Mouse (Mus musculus) liver, embryonic 14.5 days (tissue): Measurements from ENCODE around the gene Lbhd2. TPM values are rescaled to one million over a fixed set of nuclear protein-coding genes. Genes with fewer than 3 reads are reported as not detected.

Source experiments
- ATAC-seq: fragments of 200-750 bp; cut with Nextera tagmentation; 2 replicates; pipeline ENCODE4 v1.8.0; 2017; ENCODE audit warnings: moderate number of reproducible peaks, mild to moderate bottlenecking, moderate library complexity; ENCODE audit not compliant: insufficient read depth
- DNase-seq, 3 experiments: peaks; one replicate each; pipeline ENCODE4 v3.0.0-alpha.2; 2012 to 2013; ENCODE audit warnings: low read depth in 3 of 3, low spot score in 3 of 3
- H3K27ac ChIP-seq: fragments of 300-500 bp; sonication (generic); 2 replicates; pipeline ENCODE4 v1.5.1; 2014; ENCODE audit warnings: moderate library complexity, mild to moderate bottlenecking, control low read depth, inconsistent platforms
- H3K27me3 ChIP-seq: fragments of 300-500 bp; sonication (generic); 2 replicates; pipeline ENCODE4 v1.6.1; 2014; ENCODE audit warnings: mild to moderate bottlenecking, low read length, moderate library complexity; ENCODE audit not compliant: control insufficient read depth, insufficient read depth
- H3K36me3 ChIP-seq: fragments of 300-500 bp; sonication (generic); replicated peaks from 2 replicates; pipeline ENCODE4 v1.6.1; 2014; ENCODE audit warnings: low read depth; ENCODE audit not compliant: control insufficient read depth, insufficient read depth
- H3K4me1 ChIP-seq, 2 experiments: fragments of 200-500 bp in 1 of 2; fragments of 300-500 bp in 1 of 2; sonication (generic) in 1 of 2; replicated peaks; 2 replicates each; pipeline ENCODE4 v1.6.1; 2012 to 2014; ENCODE audit warnings: antibody characterized with exemption in 1 of 2, inconsistent platforms in 1 of 2, low read length in 1 of 2; ENCODE audit not compliant: control insufficient read depth in 2 of 2, insufficient read depth in 2 of 2
- H3K4me2 ChIP-seq: fragments of 300-500 bp; sonication (generic); 2 replicates; pipeline ENCODE4 v1.6.1; 2014; ENCODE audit warnings: low read depth, mild to moderate bottlenecking, control low read depth, moderate library complexity
- H3K4me3 ChIP-seq, 2 experiments: fragments of 200-500 bp in 1 of 2; fragments of 300-500 bp in 1 of 2; sonication (generic) in 1 of 2; 2 replicates each; pipeline ENCODE4 v1.5.1; 2012 to 2014; ENCODE audit warnings: low read depth in 2 of 2, low read length in 2 of 2, mild to moderate bottlenecking in 2 of 2, control low read depth in 1 of 2, inconsistent platforms in 1 of 2, moderate library complexity in 1 of 2; ENCODE audit not compliant: insufficient read depth in 1 of 2
- H3K9ac ChIP-seq: fragments of 300-500 bp; sonication (generic); replicated peaks from 2 replicates; pipeline ENCODE4 v1.6.1; 2014; ENCODE audit warnings: mild to moderate bottlenecking, control low read depth, moderate library complexity
- H3K9me3 ChIP-seq: fragments of 300-500 bp; sonication (generic); 2 replicates; pipeline ENCODE4 v1.6.1; 2016; ENCODE audit warnings: low read length, mixed read lengths; ENCODE audit not compliant: control insufficient read depth
- CTCF ChIP-seq: IDR thresholded peaks from 2 replicates; pipeline ENCODE4 v1.5.1; 2016; ENCODE audit warnings: antibody characterized with exemption, low read depth, control low read depth
- EP300 ChIP-seq: IDR thresholded peaks from 2 replicates; pipeline ENCODE4 v1.6.1; 2016; ENCODE audit warnings: antibody characterized with exemption, low read depth
- WGBS: fragments of 180-500 bp; shearing (Covaris S2); extraction: QIAGEN DNeasy Blood & Tissue Kit; methylation state at CpG from one replicate; pipeline ENCODE4 v1.1.7; 2014; ENCODE audit not compliant: insufficient replicate concordance; 5-methylcytosine and 5-hydroxymethylcytosine counted together
- polyA plus RNA-seq, 2 experiments: library from polyadenylated mRNA; depleted of rRNA in 1 of 2; stranded (reverse) in 1 of 2; unstranded in 1 of 2; fragments of >200 nt; fragmentation: Nextera tagmentation in 1 of 2; extraction: Ambion mirVana in 1 of 2; gene quantifications; 2 replicates each; pipeline versions ENCODE4 v1.2.1 to v1.2.3; 2012 to 2014

Lbhd2 gene
- polyA plus RNA-seq, 2 experiments: 0.15 TPM; not detected in 1

DNA sequence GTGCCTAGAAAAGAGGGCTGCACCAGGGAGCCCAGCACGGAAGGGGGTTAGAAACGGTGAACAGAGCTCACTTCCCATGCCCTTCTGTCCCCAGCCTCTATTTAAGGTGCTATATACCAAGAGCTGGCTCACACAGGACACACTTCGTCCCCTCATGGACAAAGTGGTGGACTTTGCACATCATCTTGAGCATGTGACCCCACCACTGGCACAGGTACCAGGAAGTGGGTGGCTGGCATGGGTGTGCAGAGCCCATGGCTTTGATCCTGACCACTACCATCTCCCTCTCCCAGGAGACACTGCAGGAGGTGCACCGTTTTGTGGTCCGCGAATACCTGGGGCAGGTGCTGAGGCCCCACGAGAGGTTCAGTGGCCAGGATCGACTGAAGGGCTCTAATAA lies 21.8 kb downstream of the Lbhd2 start:
- Histone ChIP-seq H3K9me3 (no peaks in the 10 kb centered on the region), H3K27me3 (peaks cover 53% of the 10 kb centered on the region), H3K9ac (no peak overlapping the region), H3K4me1 (peaks cover 20 to 28% of the 10 kb centered on the region in 2 experiments), H3K27ac (no peak overlapping the region), H3K4me3 (no peak overlapping the region), H3K4me2 (no peak overlapping the region), H3K36me3 (no peaks in the 10 kb centered on the region)
- DNase-seq (no peak), ATAC-seq (no peak)
- TF ChIP-seq EP300 (no peak), CTCF (no peak)
- WGBS: 33% methylated on average over 8 of the region's 8 CpGs

DNA sequence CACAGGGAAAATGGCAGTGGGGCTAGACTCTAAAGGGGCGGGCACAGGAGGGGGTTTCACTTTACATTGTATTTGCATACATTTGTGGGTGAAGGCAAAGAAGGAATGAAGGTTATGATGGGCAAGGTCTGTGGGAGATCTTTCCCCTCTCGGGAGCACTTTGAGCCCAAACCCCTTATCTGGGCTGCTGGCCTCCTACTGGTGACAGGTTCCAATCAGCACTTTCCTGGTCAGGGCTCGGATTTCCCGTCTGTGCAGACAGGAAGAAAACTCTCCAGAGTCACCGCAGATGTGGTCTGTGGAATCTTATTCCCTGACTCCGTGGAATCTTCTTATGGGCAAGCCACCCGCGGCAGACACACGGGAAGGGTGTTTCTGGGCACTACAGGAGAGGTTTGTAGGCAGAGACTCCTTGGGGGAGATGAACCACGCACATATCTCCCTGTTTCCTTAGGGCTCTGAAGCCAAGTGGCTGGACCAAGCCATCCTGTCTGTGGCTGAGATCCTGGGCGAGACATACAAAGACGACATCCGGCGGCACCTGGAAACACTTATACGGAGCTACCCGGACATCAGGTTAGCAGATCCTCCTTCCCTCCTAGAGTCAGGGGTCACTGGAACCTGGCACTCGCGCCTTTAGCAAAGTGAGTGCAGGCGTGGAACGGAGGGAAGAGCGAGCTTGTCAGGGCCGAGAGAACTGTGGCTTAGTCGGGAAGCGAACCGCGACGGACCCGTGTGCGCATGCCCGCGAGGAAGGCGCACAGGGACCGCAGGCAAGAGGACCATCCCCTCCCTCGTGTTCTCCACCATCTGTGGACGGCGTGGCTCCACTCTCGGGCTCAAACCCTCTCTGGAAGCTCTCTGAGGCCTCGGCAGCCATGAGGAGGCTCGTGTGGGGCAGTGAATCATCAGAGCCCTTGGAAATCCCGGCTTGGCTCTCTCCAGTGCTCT lies 22.6 kb downstream of the Lbhd2 start:
- Histone ChIP-seq H3K27me3 (peaks cover 44% of the 10 kb centered on the region), H3K4me1 (peaks cover 27 to 37% of the 10 kb centered on the region in 2 experiments), H3K27ac (no peak overlapping the region), H3K4me2 (peak overlapping the region; percentile 72), H3K36me3 (no peaks in the 10 kb centered on the region), H3K9me3 (no peaks in the 10 kb centered on the region), H3K9ac (peak overlapping the region; percentile 24; the same call in 1 of the 2 replicates), H3K4me3 (peak overlapping the region; percentile 29 to 52)
- WGBS: 2% methylated on average over 40 of the region's 40 CpGs
- DNase-seq: no peak
- ATAC-seq: no peak
- no peak for TF ChIP-seq EP300
- peak; percentile 19; the same call in 1 of the 2 replicates for TF ChIP-seq CTCF

DNA sequence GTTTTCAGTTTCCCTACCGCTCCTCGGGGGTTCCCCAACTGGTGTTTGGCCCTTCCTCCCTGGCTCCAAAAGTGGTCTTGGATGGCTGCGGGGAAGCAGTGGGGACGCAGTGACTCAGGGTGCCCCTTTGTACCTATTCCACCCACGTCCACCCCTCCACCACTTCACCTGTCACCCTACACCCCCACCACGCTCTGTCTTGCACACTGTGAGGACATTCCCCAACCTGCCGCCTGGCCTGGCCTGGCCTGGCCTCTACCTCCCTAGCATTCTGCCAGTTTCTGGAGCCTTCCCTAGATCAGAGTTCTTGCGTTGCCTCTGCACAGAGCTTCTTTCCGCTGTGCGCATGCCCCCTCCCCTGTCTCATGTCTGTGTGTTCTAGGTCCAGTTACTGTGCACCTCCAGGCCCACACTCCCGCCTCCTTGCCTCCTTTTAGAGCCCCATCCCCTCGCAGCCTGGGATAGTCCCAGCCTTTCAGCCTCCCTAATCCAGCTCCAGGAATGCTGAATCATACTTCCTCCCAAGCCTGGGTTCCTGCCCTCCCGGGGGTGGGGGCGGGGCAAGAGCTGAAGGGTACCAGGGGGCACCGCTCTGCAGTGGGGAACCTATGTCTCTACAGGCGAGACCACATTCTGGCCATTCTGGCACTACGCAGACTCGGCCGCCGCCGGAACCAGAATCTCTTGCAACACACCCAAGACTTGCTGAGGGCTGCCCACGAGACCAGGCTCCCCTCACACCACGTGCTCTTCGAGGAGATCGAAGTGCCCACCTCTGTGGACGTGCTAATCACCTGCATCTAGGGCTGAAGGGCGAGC lies 23.6 kb downstream of the Lbhd2 start:
- Histone ChIP-seq H3K36me3 (no peaks in the 10 kb centered on the region), H3K27ac (no peak overlapping the region), H3K4me1 (peaks cover 37 to 47% of the 10 kb centered on the region in 2 experiments), H3K4me2 (peak overlapping the region; percentile 72), H3K27me3 (peaks cover 34% of the 10 kb centered on the region), H3K4me3 (peak overlapping the region in 1 of 2 experiments; percentile 29; a peak in 2 of 4 replicates), H3K9me3 (no peaks in the 10 kb centered on the region), H3K9ac (no peak overlapping the region)
- WGBS: 18% methylated on average over 27 of the region's 27 CpGs
- TF ChIP-seq CTCF (no peak), EP300 (no peak)
- DNase-seq: no peak
- ATAC-seq: no peak

DNA sequence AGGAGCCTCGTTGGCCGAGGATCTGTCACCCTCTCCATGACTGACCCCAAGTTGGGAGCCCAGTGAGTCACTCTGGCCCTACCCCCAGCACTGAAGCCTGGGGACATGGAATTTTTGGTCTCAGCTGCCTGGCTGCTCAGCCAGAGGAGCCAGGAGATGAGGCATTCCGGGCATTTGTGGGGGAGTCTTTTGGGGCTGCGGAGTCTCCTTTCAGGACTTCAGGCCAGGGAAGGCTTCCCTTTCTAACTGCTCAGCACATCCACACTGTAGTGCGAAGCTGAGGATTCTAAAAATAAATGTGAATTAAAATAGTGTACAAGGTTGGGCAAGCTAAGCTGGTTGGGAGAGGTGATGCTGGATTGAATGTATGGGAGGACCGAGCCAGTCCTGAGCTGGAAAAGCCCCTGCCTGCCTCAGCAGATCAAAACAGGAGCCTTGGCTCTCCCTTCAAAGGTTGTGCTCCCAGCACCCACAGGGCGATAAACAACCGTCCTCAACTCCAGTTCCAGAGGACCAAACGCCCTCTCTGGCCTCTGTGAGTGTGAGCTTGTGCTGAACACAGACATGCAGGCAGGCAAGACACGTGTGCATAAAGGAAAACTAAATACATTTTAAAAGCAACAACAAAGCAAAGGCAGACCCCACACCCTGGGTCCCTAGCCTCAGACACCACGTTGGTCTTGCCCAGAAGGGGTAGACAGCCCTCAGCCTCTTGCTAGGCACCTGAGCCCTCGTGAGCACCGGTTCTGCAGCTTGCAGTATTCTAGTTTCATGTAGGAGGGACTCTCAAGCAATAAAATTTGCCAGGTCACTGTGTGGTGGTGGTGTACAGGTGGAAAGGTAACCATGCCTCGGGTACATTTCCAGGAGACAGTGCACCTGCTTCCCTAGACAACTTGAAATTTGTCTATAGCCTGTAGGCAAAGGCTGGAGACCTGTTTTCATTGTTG lies 24.5 kb downstream of the Lbhd2 start:
- ATAC-seq: no peak
- no peak for TF ChIP-seq CTCF
- no peak for TF ChIP-seq EP300
- no peaks in the 10 kb centered on the region for H3K36me3 ChIP-seq
- H3K27me3 ChIP-seq: peaks cover 28% of the 10 kb centered on the region
- H3K9ac ChIP-seq: no peak overlapping the region
- no peak overlapping the region for H3K4me2 ChIP-seq
- H3K27ac ChIP-seq: no peak overlapping the region
- peaks cover 46 to 56% of the 10 kb centered on the region in 2 experiments for H3K4me1 ChIP-seq
- no peak overlapping the region for H3K4me3 ChIP-seq
- 51% methylated on average over 14 of the region's 14 CpGs for WGBS
- H3K9me3 ChIP-seq: no peaks in the 10 kb centered on the region
- no peak for DNase-seq
